Mouse (Mus musculus) kidney, postnatal 36 days (tissue): Measurements from ENCODE around the gene Mta3.

ENCODE experiments used
- DNase-seq, 2 experiments: peaks; one replicate each; pipeline ENCODE4 v3.0.0; 2021 to 2022; ENCODE audit warnings: mixed read lengths in 2 of 2

Gene Mta3

DNA sequence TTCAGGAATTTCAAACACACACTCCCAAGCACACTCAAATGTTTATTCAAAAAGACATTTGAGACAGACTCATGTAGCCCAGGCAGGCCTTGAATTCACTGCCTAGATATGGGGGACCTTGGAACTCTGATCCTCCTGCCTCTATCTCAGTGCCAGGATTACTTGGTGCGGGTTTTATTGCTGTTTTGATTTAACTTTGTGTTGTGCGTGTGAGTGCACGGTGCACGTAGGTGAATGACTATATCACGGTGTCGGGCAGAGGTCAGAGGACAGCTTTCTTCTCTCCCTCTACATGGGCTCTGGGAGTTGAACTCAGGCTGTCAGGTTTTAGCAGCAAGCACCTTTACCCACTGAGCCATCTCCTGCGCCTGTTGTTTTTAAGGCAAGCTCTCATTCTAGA is 61.1 kb downstream of the Mta3 start:
- DNase-seq, result no peak

DNA sequence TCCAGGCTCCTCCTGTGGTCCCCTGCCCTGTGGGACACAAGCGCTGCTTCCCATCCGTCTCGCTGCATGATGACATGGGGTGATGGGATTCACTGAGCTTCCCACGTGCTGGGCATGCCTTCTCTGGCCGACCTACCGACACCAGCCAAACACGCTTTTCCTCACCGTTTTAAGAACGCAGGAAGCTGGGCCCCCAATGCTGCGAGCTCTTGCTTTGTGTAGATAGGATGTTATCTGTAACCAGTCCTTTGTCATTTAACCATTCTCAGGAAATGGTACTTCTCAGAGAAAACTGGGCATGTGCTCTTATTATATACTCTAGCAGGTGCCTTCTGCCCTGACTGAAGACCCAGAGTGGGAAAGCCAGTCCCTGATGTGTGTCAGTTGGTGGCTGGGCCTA is 62.3 kb downstream of the Mta3 start:
- no peak for DNase-seq

DNA sequence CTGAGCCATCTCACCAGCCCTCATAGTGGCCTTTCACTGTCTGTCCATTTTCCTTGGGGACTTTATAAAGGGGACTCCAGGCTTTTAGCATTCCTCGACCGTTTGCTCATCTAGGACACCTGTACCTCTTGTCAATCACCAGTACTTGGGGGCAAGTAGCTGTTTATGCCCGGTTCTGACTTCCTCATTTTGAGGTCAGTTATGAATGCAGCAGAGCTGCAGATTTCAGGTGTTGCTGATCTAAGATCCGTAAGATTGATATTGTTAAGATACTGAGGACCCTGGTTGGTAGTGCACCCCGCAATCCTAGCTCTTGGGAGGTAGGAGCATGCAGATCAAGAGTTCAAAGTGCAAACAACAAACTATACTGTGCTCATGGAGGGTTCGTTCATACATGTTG is 64.4 kb downstream of the Mta3 start:
- DNase-seq, result no peak

DNA sequence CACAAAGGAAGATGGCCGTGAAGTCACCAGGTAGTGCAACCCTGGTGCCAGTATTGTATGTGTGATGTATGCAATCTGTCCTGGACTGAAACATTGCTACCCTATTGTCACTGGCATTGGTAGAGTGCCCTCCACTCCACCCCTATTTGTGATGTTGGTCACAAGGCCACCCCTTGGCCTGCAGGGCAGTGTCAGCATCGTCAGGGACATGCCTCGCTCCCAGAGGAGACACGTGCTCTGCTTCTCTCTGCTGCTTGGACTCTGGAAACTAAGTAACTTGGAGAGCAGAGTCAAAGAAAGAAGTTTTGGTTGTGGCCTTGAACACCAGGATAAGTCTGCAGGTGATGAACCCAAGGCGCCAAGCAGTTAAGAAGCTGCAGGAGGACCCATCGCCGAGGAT is 65.0 kb downstream of the Mta3 start:
- no peak for DNase-seq

DNA sequence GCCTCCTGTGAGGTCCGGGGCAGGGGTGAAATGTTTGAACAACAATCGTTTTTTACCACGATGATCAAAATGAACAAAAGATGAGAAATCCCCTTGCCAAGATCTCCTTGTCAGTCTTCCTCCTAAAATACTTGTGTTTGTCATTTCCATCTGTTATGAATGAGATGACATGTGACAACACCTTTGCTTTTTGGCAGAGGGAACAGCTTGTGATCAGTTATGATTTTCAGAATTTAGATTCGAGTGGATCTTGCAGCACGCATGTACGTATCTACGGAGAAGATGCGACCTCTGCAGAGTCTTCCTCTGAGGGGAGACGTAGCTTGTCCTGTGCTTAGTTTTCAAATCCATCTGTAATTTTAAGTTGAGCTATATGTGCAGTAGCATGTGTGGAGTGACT is 66.1 kb downstream of the Mta3 start:
- DNase-seq, result no peak

DNA sequence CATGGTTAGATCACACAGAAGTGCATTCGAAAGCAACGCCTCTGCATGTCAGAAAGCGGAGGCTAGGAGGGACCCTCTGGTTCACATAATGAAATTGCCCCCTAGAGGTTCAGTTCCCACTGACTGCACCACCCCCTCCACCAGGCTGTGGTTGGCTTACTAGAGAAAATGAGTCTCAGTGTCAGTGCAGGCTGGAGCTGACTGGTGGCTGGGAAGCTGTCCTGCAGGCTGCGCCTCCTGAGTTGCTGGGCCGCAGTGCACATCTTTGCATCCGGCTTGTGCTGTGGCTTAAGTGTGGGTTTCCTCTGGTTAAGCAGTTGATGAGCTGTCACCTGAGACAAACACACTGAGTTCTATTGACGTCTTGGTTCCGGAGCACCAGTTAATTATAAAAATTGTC is 66.7 kb downstream of the Mta3 start:
- no peak for DNase-seq

DNA sequence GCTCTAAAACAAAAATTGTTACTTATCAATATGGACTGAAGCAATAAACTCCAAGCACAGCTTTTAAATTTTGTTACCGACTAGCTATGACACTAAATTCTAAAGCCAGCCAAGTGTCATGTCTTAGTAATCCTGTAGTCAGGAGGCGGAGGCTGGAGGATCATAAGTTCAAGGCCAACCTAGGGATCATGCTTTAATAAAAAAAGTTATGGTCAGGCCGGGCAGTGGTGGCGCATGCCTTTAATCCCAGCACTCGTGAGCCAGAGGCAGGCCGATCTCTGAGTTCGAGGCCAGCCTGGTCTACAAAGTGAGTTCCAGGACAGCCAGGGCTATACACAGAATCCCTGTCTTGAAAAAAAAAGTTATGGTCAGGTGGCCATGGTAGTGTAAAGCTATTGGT is 71.0 kb downstream of the Mta3 start:
- DNase-seq, result no peak

DNA sequence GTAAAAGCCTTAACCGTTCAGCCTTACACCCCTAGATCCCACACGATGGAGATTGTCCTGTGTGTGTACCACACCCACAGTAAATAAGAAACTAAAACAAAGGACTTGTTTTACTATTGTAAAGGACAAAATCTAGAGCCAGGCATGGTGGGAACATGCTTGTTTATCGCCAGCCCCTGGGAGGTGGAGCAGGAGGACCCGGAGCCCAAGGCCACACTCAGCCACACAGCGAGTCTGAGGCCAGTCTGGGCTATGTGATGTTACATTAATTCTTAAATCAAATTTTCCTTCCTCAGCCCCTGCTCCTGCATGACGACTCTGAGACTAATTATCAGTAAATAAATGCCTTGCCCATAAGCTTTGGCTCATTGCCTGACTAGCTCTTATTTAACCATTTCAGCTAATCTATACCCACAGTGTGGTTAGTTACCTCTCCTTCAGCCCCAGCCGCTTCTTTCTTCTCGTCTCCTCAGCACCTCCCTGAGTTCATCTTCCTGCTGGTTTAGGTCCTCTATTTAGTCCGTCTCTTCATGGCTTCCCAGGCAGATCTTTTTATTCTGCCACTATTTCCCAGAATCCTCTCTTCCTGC is 71.6 kb downstream of the Mta3 start:
- DNase-seq, result no peak

DNA sequence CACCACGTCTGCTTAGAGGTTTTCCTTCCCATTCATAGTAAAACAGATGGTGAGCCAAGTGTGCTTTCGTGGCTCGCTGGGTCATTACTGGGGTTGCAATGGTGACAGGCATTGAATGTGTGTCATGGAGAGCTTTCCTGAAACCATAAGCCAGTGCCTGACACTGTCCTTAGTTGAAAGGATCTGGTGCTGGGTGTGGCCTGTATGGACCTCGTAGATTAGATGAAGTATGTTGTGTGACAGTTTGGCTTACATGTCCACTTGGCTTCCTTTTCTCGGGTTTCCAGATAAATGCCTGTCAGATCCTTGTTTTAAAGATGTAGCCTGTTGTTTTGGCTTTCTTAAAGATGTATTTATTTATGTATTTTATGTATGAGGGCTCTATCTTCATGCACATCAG is 74.3 kb downstream of the Mta3 start:
- DNase-seq, result no peak

DNA sequence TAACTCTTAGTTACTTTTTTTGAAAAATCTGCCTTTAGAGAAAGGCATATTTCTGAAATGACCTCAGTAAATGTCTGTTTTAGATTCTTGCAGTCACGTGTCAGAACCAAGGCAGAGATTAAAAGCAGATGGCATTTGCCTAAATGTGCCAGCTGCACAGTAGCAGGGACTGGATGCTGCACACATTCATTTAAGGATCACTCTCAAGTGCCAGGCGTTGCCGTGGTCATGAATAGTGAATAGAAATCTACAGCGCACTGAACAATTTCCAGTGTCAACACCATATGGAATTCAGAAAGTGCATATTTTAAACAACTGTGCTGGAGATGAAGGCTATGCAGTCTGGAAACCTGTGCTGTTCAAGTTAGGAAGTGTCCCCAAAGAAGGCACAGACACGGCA is 76.8 kb downstream of the Mta3 start:
- DNase-seq, result no peak

DNA sequence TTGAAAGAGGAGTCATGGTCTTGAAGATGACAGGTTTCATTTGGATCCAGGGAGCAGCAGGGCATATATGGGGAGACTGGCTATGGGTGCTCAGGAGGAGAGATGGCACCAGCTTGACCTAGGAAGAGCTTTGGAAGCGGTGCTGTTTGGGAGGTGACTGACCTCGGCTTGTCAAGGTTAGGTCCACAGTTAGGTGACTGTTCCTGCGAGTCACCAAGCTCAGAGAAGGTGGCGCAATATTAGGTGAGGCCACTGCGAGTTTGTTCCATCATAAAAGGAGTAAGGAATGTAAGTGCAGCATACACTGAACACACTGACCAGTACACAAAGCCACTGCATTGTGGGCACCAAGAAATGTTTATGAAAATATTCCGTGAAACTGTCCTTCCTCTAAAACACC is 80.5 kb downstream of the Mta3 start:
- DNase-seq, result no peak

DNA sequence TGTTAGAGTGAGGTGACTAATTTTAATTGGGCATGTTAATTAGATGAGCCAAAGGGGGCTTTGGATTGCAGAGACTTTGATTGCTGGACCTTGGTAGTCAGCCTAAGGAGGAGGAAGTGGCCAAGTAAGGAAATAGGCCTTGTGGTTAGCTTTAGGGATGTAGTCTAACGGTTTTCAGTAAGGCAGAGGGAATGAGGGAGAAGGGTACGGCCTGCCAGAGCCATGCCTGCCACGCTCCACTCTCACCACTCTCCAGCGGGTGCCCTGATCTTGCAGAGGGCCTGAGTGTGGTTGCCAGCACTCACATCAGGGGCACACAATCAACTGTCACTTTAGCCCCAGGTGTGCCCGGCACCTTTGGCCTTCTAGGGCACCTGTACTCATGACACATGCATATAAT is 84.2 kb downstream of the Mta3 start:
- DNase-seq, result no peak

DNA sequence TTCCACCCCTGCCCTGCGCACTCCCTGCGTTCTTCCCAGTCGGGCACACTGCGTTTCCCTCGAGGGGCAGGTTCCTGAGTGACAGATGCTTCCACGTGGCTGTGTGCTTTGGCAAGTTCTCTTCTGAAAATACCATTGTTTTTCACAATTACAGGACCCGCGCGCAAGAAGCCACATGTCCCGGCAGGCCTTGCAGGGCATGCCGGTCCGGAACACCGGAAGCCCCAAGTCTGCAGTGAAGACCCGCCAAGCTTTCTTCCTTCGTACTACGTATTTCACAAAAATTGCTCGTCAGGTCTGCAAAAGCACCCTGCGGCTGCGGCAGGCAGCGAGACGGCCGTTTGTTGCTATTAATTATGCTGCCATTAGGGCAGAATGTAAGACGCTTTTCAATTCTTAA is 86.4 kb downstream of the Mta3 start:
- DNase-seq, result no peak

DNA sequence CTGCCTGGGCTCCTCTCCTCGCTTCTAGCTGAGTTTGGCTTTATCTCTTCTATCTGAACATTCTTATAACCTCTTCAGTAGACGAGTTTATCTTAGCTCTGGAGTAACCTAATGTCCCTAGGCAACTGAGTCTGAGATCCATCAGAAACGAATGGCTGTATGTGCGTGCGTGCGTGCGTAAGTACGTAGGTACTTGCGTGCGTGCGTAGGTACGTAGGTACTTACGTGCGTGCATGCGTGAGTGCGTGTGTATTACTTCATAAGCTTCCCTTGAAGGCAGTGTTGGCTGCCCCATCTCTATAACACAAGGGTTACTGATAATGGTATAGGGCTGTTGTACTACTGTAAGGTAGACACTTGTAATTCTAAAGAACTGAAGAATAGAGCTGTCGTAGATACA is 89.2 kb downstream of the Mta3 start:
- DNase-seq, result no peak

DNA sequence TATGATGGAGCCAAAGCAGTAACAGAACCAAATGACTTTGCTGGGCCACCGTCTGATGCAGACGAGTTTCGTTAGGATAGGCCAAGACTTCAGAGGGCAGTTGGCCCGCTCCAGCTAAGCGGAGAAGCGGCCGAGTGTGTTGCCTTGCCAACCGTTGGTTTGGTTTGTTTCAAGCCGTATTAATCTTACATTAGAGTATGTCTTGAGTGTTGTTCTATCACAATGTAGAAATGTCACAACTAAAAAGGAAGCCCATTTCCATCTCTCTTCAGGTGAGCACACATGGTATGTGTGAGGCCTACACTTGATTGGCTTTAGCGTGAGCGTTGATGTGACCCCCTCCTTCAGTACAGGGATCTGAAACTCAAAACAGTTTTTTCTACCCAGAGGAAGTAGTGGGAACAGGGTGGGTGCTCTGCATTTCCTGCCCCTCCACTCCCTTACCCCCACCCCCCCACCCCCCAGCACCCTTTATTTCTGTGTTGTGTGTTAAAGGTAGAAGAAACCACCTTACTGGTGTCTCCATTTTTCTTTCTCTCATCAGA is 93.6 kb downstream of the Mta3 start:
- no peak for DNase-seq

DNA sequence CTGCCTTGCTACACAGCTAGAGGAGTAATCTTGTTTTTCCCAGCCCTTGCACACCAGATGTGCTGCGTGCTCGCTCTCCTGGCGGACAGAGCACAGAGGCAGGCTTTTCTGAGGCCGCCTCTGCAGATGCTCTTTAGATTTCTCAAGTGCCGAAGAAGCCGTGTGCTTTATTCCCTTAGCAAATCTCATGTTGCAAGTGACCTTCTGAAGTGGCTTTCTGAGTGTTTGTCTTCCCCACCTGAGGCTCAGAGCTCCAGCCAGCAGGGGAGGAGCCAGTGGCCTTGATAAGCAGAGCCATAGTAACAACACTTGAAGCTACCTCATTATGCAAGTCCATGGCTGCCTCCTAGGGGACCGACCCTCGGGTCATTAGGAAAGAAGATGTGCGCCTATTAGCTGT is 98.0 kb downstream of the Mta3 start:
- DNase-seq, result no peak

DNA sequence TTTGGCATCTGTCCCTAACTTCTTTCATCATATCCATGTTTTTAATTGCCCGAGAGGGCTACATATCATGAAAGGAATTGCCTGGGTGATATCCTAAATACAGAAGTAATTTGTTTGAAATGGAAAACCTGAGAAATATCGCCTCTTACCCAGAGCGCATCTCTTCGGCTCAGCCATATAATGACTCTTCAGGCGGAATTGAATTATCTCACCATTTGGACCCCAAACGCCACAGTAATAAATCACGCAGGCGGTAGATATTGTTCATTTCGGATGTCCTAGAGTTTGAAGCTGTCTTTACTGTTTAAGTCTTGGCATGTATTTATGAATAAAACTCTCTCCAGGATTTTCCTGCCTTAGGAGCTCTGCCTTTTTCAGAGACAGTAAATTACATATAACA is 99.1 kb downstream of the Mta3 start:
- DNase-seq, result no peak

DNA sequence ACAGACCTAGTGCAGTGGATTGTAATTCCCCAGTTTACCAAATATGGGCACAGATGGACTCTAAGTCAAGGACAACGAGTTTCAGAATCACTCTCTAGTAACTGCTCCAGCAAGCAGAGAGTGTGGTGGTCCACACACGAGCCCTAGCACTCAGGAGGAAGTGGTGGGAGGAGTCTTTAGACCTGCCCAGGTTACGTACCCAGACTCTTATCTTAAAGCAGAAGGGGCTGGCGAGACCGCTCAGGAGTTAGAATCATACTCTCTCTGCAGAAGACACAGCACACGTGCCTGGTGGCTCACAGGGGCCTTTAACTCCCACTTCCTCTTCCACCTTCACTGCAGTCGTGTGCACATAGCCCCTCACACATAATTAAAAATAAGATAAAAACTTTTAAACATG is 101.4 kb downstream of the Mta3 start:
- DNase-seq, result no peak

DNA sequence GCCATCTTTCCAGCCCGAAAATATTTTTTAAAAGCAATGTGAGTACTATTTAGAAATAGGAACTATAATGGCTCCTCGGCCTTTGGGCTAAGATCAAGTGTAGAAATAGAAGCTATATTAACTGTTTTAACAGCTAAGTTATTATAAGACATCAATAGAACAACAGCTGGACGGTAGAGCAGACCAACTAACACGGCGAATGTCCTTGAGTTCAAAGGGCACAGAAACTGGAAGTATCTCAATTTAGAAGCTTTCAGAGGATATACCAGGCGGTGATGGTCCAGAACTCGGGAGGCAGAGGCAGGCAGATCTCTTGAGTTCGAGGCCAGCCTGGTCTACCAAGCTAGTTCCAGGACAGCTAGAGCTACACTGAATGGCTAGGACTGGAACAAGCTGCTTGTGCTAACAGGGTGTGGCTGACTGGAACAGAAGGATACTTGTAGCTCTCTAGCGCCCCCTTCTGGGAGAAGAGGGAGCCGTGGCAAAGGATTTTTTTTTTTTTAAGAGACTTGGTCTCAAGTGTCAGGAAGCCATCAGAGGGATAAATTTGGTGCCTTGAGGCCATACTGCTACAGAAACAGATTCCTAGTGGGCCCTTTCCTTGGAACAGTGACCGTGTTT is 101.9 kb downstream of the Mta3 start:
- DNase-seq, result peak; percentile 54 to 79

DNA sequence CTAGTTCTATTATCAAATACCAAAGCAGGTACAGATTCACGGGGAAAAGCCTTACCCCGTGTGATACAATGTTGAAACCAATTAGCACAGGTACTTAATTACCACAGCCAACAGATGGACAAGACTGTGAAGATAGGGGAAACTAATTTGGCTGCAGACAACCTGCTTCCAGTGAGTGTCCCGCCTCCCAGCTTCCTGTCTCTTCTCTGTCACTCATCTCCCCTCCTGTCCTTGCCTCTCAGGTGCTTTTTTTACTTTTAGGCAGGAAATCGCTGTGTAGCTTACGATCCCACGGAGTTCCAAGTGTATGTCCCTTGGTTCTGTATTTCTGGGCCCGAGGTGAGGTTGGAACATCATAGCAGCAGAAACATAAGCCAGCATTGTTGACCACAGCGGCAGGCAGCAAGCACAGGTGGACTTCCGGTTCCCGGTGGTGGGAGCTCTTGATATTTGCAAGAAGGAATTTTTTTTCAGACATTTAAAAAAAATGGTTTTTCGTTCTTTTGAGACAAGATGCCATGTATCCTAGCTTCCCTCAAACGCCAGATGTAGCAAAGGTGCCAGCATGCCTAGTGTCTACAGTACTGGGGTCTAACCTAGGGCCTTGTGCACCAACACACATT is 102.6 kb downstream of the Mta3 start:
- no peak for DNase-seq

DNA sequence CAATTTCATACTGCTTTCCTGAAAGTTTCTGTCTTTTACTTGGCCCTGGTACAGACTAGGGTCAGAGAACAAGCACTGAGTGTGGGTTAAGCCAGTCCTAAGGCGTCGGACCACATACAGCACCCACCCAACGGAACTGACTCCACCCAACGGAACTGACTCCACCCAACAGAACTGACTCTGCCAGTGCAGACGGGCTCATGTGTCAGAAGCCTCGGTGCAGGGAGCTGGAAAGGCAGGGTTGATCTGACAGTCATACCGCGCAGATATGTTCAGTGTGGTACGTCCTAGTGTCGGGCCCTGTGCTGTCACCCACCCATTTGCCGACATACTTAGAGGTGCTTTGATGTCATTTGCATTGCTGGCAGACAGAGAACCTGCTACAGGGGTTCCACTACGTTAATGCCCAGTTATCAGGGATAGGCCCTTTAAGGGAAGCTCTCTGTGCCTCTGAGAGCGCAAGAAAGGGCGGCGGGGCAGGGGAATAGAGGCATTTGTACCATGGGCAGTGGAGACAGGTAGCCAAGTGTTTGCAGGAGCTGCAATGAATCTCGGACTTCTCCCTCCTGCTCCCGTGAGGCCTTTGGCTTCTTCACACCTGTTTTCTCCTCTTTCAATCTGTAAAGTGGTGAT is 103.3 kb downstream of the Mta3 start:
- no peak for DNase-seq

DNA sequence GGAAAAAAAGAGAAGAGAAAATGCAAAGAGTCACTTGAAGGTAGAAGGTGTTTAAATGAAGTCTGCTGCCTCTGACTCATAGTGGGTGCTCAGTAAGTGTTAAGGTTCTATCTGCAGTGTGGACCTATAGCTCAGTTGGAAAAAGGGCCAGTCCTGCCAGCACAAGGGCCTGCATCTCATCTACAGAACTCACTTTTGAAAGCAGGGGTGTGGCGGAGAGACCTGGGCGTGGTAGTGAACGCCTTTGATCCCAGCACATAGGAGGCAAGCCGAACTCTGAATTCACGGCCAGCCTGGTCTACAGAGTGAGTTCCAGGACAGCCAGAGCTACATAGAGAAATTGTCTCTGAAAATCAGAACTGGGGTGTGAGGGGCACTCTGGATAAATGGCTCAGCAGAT is 104.3 kb downstream of the Mta3 start:
- no peak for DNase-seq

DNA sequence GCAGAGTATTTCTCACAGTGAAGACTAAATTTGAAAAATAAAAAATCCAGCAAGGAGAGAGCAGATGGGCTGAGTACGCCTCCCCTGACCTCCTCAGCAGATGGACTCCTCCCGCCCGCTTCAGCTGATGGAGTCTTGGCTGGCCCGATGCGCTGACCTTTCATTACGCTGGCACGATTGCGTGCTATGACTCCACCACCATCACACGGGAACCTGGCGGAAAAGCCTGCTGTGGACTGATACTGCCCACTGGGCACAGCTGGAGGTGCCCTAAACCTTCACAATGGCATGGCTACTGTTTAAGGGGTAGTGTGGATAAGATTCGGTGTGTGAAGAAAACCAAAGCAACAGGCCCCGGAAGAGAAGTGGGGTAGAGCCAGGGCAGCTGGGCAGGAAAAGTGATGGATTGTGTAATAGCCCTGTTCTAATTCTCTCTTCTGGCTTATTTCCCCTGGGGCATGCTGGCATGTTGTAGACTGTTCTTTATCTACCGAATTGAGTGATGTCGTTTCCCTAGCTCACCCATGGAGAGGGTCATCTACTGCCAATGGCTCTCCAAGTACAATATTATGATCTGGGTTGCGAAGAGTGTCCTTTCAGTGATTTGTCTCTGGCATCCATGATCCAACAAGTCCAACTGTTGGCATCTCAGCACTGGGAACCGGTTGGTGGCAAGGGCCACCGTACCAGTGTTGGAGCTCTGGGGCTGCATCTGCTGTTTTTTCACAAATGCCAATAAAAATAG is 106.4 kb downstream of the Mta3 start:
- no peak for DNase-seq
